Mouse (Mus musculus) liver, embryonic 12.5 days (tissue): ENCODE data around the gene Arhgap45. TPM values are rescaled to one million over a fixed set of nuclear protein-coding genes. Genes with fewer than 3 reads are reported as not detected.

Experiments used
- ATAC-seq: fragments of 200-750 bp; cut with Nextera tagmentation; 2 replicates; pipeline ENCODE4 v1.8.0; 2017; ENCODE audit warnings: moderate number of reproducible peaks, mild to moderate bottlenecking, moderate library complexity
- H3K27ac ChIP-seq: fragments of 300-500 bp; sonication (generic); 2 replicates; pipeline ENCODE4 v1.5.1; 2016; ENCODE audit warnings: mild to moderate bottlenecking
- H3K27me3 ChIP-seq: fragments of 300-500 bp; sonication (generic); replicated peaks from 2 replicates; pipeline ENCODE4 v1.6.1; 2016; ENCODE audit warnings: mild to moderate bottlenecking, moderate library complexity
- H3K36me3 ChIP-seq: fragments of 300-500 bp; sonication (generic); 2 replicates; pipeline ENCODE4 v1.6.1; 2016; ENCODE audit warnings: mild to moderate bottlenecking, moderate library complexity
- H3K4me1 ChIP-seq: fragments of 300-500 bp; sonication (generic); 2 replicates; pipeline ENCODE4 v1.6.1; 2016
- H3K4me2 ChIP-seq: fragments of 300-500 bp; sonication (generic); 2 replicates; pipeline ENCODE4 v1.6.1; 2016; ENCODE audit warnings: mild to moderate bottlenecking, moderate library complexity
- H3K4me3 ChIP-seq: fragments of 300-500 bp; sonication (generic); 2 replicates; pipeline ENCODE4 v1.5.1; 2016; ENCODE audit warnings: mild to moderate bottlenecking, moderate library complexity
- H3K9ac ChIP-seq: fragments of 300-500 bp; sonication (generic); 2 replicates; pipeline ENCODE4 v1.6.1; 2016; ENCODE audit warnings: mild to moderate bottlenecking, moderate library complexity
- H3K9me3 ChIP-seq: fragments of 300-500 bp; sonication (generic); replicated peaks from 2 replicates; pipeline ENCODE4 v1.6.1; 2016; ENCODE audit warnings: mild to moderate bottlenecking, moderate library complexity
- WGBS: fragments of 180-500 bp; shearing (Covaris S2); methylation state at CpG from one replicate; pipeline ENCODE4 v1.1.7; 2016; ENCODE audit not compliant: insufficient replicate concordance; 5-methylcytosine and 5-hydroxymethylcytosine counted together
- polyA plus RNA-seq: library from polyadenylated mRNA; unstranded; fragments of >200 nt; fragmentation: Nextera tagmentation; extraction: Ambion mirVana; gene quantifications from 2 replicates; pipeline ENCODE4 v1.2.1, GENCODE M21; 2016

The Arhgap45 gene
- polyA plus RNA-seq, 1 experiment from 2014 or later = 22.8 TPM

GRCm38 (mm10) chr10:80019471-80020131 is 3.1 kb downstream of the Arhgap45 start:
- Histone ChIP-seq H3K27me3 (peaks cover 7% of the 10 kb centered on the region), H3K9ac (peak overlapping the region; percentile 56), H3K9me3 (no peaks in the 10 kb centered on the region), H3K4me3 (peak overlapping the region; percentile 35), H3K4me1 (peaks cover 73% of the 10 kb centered on the region), H3K4me2 (peak overlapping the region; percentile 73), H3K27ac (peak overlapping the region; percentile 84), H3K36me3 (peaks cover 59% of the 10 kb centered on the region)
- WGBS = 56% methylated on average over 20 of the region's 20 CpGs
- ATAC-seq = peak; percentile 40

- no peak overlapping the region; the same call in 1 of the 2 replicates for H3K4me3 ChIP-seq
- H3K4me2 ChIP-seq = peak overlapping the region; percentile 73
- H3K27ac ChIP-seq = peak overlapping the region; percentile 32; the same call in 1 of the 2 replicates
- no peak for ATAC-seq
- H3K36me3 ChIP-seq = peaks cover 59% of the 10 kb centered on the region
- H3K9me3 ChIP-seq = no peaks in the 10 kb centered on the region
- peaks cover 1% of the 10 kb centered on the region; the same call in 1 of the 2 replicates for H3K27me3 ChIP-seq
- peaks cover 73% of the 10 kb centered on the region for H3K4me1 ChIP-seq
- 67% methylated on average over 11 of the region's 11 CpGs for WGBS
- no peak overlapping the region for H3K9ac ChIP-seq
These were observed 3.7 kb downstream of the Arhgap45 start for GRCm38 (mm10) chr10:80020191-80020590.

- H3K4me2 ChIP-seq = peak overlapping the region; percentile 73; the same call in 1 of the 2 replicates
- peaks cover 59% of the 10 kb centered on the region for H3K36me3 ChIP-seq
- H3K4me3 ChIP-seq = no peak overlapping the region
- 80% methylated on average over 18 of the region's 18 CpGs for WGBS
- no peak overlapping the region for H3K27ac ChIP-seq
- ATAC-seq = no peak
- H3K9me3 ChIP-seq = no peaks in the 10 kb centered on the region
- peaks cover 74% of the 10 kb centered on the region for H3K4me1 ChIP-seq
- no peak overlapping the region for H3K9ac ChIP-seq
- H3K27me3 ChIP-seq = no peaks in the 10 kb centered on the region
These were observed 4.3 kb downstream of the Arhgap45 start for GRCm38 (mm10) chr10:80020603-80021319.

- Histone ChIP-seq H3K4me2 (no peak overlapping the region), H3K4me1 (peaks cover 74% of the 10 kb centered on the region), H3K27ac (no peak overlapping the region), H3K27me3 (no peaks in the 10 kb centered on the region), H3K9ac (no peak overlapping the region), H3K9me3 (no peaks in the 10 kb centered on the region), H3K4me3 (no peak overlapping the region), H3K36me3 (peaks cover 60% of the 10 kb centered on the region)
- 86% methylated on average over 13 of the region's 13 CpGs for WGBS
- no peak for ATAC-seq
These were observed 4.8 kb downstream of the Arhgap45 start for GRCm38 (mm10) chr10:80021320-80021641.

- ATAC-seq = no peak
- Histone ChIP-seq H3K9ac (no peak overlapping the region), H3K4me2 (no peak overlapping the region), H3K4me3 (no peak overlapping the region), H3K9me3 (no peaks in the 10 kb centered on the region), H3K27me3 (no peaks in the 10 kb centered on the region), H3K36me3 (peaks cover 69% of the 10 kb centered on the region), H3K27ac (no peak overlapping the region), H3K4me1 (peaks cover 69% of the 10 kb centered on the region)
- WGBS = 87% methylated on average over 12 of the region's 12 CpGs
These were observed 5.7 kb downstream of the Arhgap45 start for GRCm38 (mm10) chr10:80022164-80022563.

GRCm38 (mm10) chr10:80022806-80023205 is 6.4 kb downstream of the Arhgap45 start:
- H3K4me1 ChIP-seq = peaks cover 69% of the 10 kb centered on the region
- H3K27ac ChIP-seq = no peak overlapping the region
- no peak overlapping the region for H3K4me3 ChIP-seq
- H3K4me2 ChIP-seq = no peak overlapping the region
- H3K9ac ChIP-seq = no peak overlapping the region
- no peaks in the 10 kb centered on the region for H3K9me3 ChIP-seq
- WGBS = 84% methylated on average over 8 of the region's 8 CpGs
- no peak for ATAC-seq
- H3K27me3 ChIP-seq = no peaks in the 10 kb centered on the region
- peaks cover 75% of the 10 kb centered on the region for H3K36me3 ChIP-seq

GRCm38 (mm10) chr10:80023758-80024157 is 7.3 kb downstream of the Arhgap45 start:
- Histone ChIP-seq H3K9ac (no peak overlapping the region), H3K9me3 (no peaks in the 10 kb centered on the region), H3K27me3 (no peaks in the 10 kb centered on the region), H3K27ac (peak overlapping the region; percentile 43; the same call in 1 of the 2 replicates), H3K4me2 (no peak overlapping the region), H3K4me1 (peaks cover 72% of the 10 kb centered on the region), H3K4me3 (no peak overlapping the region), H3K36me3 (peaks cover 85% of the 10 kb centered on the region)
- no peak for ATAC-seq
- WGBS = 79% methylated on average over 5 of the region's 5 CpGs

GRCm38 (mm10) chr10:80024229-80025043 is 8.0 kb downstream of the Arhgap45 start:
- Histone ChIP-seq H3K4me1 (peaks cover 65% of the 10 kb centered on the region), H3K9me3 (no peaks in the 10 kb centered on the region), H3K27me3 (no peaks in the 10 kb centered on the region), H3K27ac (peak overlapping the region; percentile 43), H3K9ac (no peak overlapping the region; the same call in 1 of the 2 replicates), H3K4me3 (no peak overlapping the region), H3K4me2 (no peak overlapping the region), H3K36me3 (peaks cover 92% of the 10 kb centered on the region)
- ATAC-seq = no peak
- 76% methylated on average over 15 of the region's 15 CpGs for whole genome bisulfite sequencing

- ATAC-seq = no peak
- peaks cover 60% of the 10 kb centered on the region for H3K4me1 ChIP-seq
- WGBS = 53% methylated on average over 4 of the region's 4 CpGs
- no peaks in the 10 kb centered on the region for H3K9me3 ChIP-seq
- H3K36me3 ChIP-seq = peaks cover 93% of the 10 kb centered on the region
- H3K27ac ChIP-seq = peak overlapping the region; percentile 20; the same call in 1 of the 2 replicates
- H3K4me3 ChIP-seq = no peak overlapping the region
- H3K9ac ChIP-seq = no peak overlapping the region
- no peak overlapping the region for H3K4me2 ChIP-seq
- H3K27me3 ChIP-seq = no peaks in the 10 kb centered on the region
These were observed 8.5 kb downstream of the Arhgap45 start for GRCm38 (mm10) chr10:80025044-80025347.

GRCm38 (mm10) chr10:80025463-80025862 is 9.0 kb downstream of the Arhgap45 start:
- ATAC-seq = no peak
- no peak overlapping the region for H3K4me2 ChIP-seq
- peak overlapping the region; percentile 36; the same call in 1 of the 2 replicates for H3K27ac ChIP-seq
- H3K4me1 ChIP-seq = peaks cover 55% of the 10 kb centered on the region
- H3K36me3 ChIP-seq = peaks cover 93% of the 10 kb centered on the region
- H3K27me3 ChIP-seq = no peaks in the 10 kb centered on the region
- H3K9me3 ChIP-seq = no peaks in the 10 kb centered on the region
- 80% methylated on average over 10 of the region's 10 CpGs for WGBS
- no peak overlapping the region for H3K4me3 ChIP-seq
- peak overlapping the region; percentile 2; the same call in 1 of the 2 replicates for H3K9ac ChIP-seq

GRCm38 (mm10) chr10:80025889-80026288 is 9.4 kb downstream of the Arhgap45 start:
- peak; percentile 44 for ATAC-seq
- Histone ChIP-seq H3K36me3 (peaks cover 93% of the 10 kb centered on the region), H3K9ac (peak overlapping the region; percentile 2; the same call in 1 of the 2 replicates), H3K27ac (peak overlapping the region; percentile 36; the same call in 1 of the 2 replicates), H3K4me3 (no peak overlapping the region), H3K9me3 (no peaks in the 10 kb centered on the region), H3K4me2 (no peak overlapping the region), H3K4me1 (peaks cover 55% of the 10 kb centered on the region), H3K27me3 (no peaks in the 10 kb centered on the region)
- WGBS = 59% methylated on average over 12 of the region's 12 CpGs
